Mouse (Mus musculus): ENCODE data around the gene Hs3st1. TPM values are rescaled to one million over a fixed set of nuclear protein-coding genes. Genes with fewer than 3 reads are reported as not detected.
"Not testable (repeated sequence)": the region's sequence is repeated elsewhere in the genome, so short reads cannot be mapped to it uniquely, and the experiment has no call there.

Hs3st1 gene
- polyA plus RNA-seq (2015; fragmentation: Nextera tagmentation; extraction: Ambion mirVana), result 33.4 and 38.4 TPM in 2 replicates

GRCm38 (mm10) chr5:39755375-39755774 lies at the start of gene Hs3st1:
Gene Hs3st1, minus strand, starts transcription at chr5:39755475.
- H3K27ac ChIP-seq (ENCODE audit: low read length); ATAC-seq; H3K4me1 ChIP-seq (ENCODE audit: control insufficient read depth, insufficient read depth, low read length); H3K4me2 ChIP-seq (ENCODE audit: low read length); H3K9ac ChIP-seq (ENCODE audit: low read depth, low read length); H3K4me3 ChIP-seq (ENCODE audit: low read depth, low read length); H3K9me3 ChIP-seq (replicated peaks; ENCODE audit: control insufficient read depth, low read length, poor library complexity, severe bottlenecking); H3K27me3 ChIP-seq (ENCODE audit: control insufficient read depth, insufficient read depth, low read depth, low read length); H3K36me3 ChIP-seq (ENCODE audit: control insufficient read depth, insufficient read depth, low read length): not testable (repeated sequence)
- 95% methylated on average over 15 of the region's 15 CpGs for WGBS

GRCm38 (mm10) chr5:39804663-39805062 lies 49.4 kb upstream of the Hs3st1 start:
- H3K4me3 ChIP-seq (ENCODE audit: low read depth, low read length), result no peak overlapping the region
- no peaks in the 10 kb centered on the region for H3K27me3 ChIP-seq (ENCODE audit: control insufficient read depth, insufficient read depth, low read depth, low read length)
- H3K27ac ChIP-seq (ENCODE audit: low read length), result no peak overlapping the region
- H3K4me1 ChIP-seq (ENCODE audit: control insufficient read depth, insufficient read depth, low read length), result no peaks in the 10 kb centered on the region
- no peak overlapping the region for H3K4me2 ChIP-seq (ENCODE audit: low read length)
- 89% methylated on average over 5 of the region's 5 CpGs for WGBS
- no peak for ATAC-seq
- no peak overlapping the region for H3K9ac ChIP-seq (ENCODE audit: low read depth, low read length)
- H3K9me3 ChIP-seq (replicated peaks; ENCODE audit: control insufficient read depth, low read length, poor library complexity, severe bottlenecking), result no peaks in the 10 kb centered on the region
- H3K36me3 ChIP-seq (ENCODE audit: control insufficient read depth, insufficient read depth, low read length), result no peaks in the 10 kb centered on the region

- Histone ChIP-seq H3K4me3 (ENCODE audit: low read depth, low read length) (no peak overlapping the region), H3K27me3 (ENCODE audit: control insufficient read depth, insufficient read depth, low read depth, low read length) (no peaks in the 10 kb centered on the region), H3K27ac (ENCODE audit: low read length) (no peak overlapping the region), H3K9ac (ENCODE audit: low read depth, low read length) (no peak overlapping the region), H3K4me1 (ENCODE audit: control insufficient read depth, insufficient read depth, low read length) (no peaks in the 10 kb centered on the region), H3K9me3 (replicated peaks; ENCODE audit: control insufficient read depth, low read length, poor library complexity, severe bottlenecking) (no peaks in the 10 kb centered on the region), H3K4me2 (ENCODE audit: low read length) (no peak overlapping the region), H3K36me3 (ENCODE audit: control insufficient read depth, insufficient read depth, low read length) (no peaks in the 10 kb centered on the region)
- no peak for ATAC-seq
- 78% methylated on average over 3 of the region's 3 CpGs for WGBS
These were observed 48.7 kb upstream of the Hs3st1 start for GRCm38 (mm10) chr5:39803941-39804340.

- no peaks in the 10 kb centered on the region for H3K36me3 ChIP-seq (ENCODE audit: control insufficient read depth, insufficient read depth, low read length)
- no peak overlapping the region for H3K27ac ChIP-seq (ENCODE audit: low read length)
- H3K27me3 ChIP-seq (ENCODE audit: control insufficient read depth, insufficient read depth, low read depth, low read length), result no peaks in the 10 kb centered on the region
- no peak overlapping the region for H3K4me3 ChIP-seq (ENCODE audit: low read depth, low read length)
- H3K9ac ChIP-seq (ENCODE audit: low read depth, low read length), result no peak overlapping the region
- H3K4me2 ChIP-seq (ENCODE audit: low read length), result no peak overlapping the region
- H3K9me3 ChIP-seq (replicated peaks; ENCODE audit: control insufficient read depth, low read length, poor library complexity, severe bottlenecking), result no peaks in the 10 kb centered on the region
- no peak for ATAC-seq
- no peaks in the 10 kb centered on the region for H3K4me1 ChIP-seq (ENCODE audit: control insufficient read depth, insufficient read depth, low read length)
- WGBS, result 69% methylated on average over 3 of the region's 3 CpGs
These were observed 48.2 kb upstream of the Hs3st1 start for GRCm38 (mm10) chr5:39803457-39803856.

- no peak overlapping the region for H3K9ac ChIP-seq (ENCODE audit: low read depth, low read length)
- no peaks in the 10 kb centered on the region for H3K27me3 ChIP-seq (ENCODE audit: control insufficient read depth, insufficient read depth, low read depth, low read length)
- no peak for ATAC-seq
- H3K4me1 ChIP-seq (ENCODE audit: control insufficient read depth, insufficient read depth, low read length), result no peaks in the 10 kb centered on the region
- H3K9me3 ChIP-seq (replicated peaks; ENCODE audit: control insufficient read depth, low read length, poor library complexity, severe bottlenecking), result no peaks in the 10 kb centered on the region
- no peak overlapping the region for H3K27ac ChIP-seq (ENCODE audit: low read length)
- H3K4me3 ChIP-seq (ENCODE audit: low read depth, low read length), result no peak overlapping the region
- 52% methylated on average over 3 of the region's 3 CpGs for WGBS
- H3K4me2 ChIP-seq (ENCODE audit: low read length), result no peak overlapping the region
- H3K36me3 ChIP-seq (ENCODE audit: control insufficient read depth, insufficient read depth, low read length), result no peaks in the 10 kb centered on the region
These were observed 46.8 kb upstream of the Hs3st1 start for GRCm38 (mm10) chr5:39802110-39802509.

- Histone ChIP-seq H3K4me1 (ENCODE audit: control insufficient read depth, insufficient read depth, low read length) (no peaks in the 10 kb centered on the region), H3K4me3 (ENCODE audit: low read depth, low read length) (no peak overlapping the region), H3K9me3 (replicated peaks; ENCODE audit: control insufficient read depth, low read length, poor library complexity, severe bottlenecking) (no peaks in the 10 kb centered on the region), H3K27ac (ENCODE audit: low read length) (no peak overlapping the region), H3K4me2 (ENCODE audit: low read length) (no peak overlapping the region), H3K27me3 (ENCODE audit: control insufficient read depth, insufficient read depth, low read depth, low read length) (no peaks in the 10 kb centered on the region), H3K9ac (ENCODE audit: low read depth, low read length) (no peak overlapping the region), H3K36me3 (ENCODE audit: control insufficient read depth, insufficient read depth, low read length) (no peaks in the 10 kb centered on the region)
- WGBS, result 82% methylated on average over 7 of the region's 7 CpGs
- ATAC-seq, result no peak
These were observed 21.9 kb upstream of the Hs3st1 start for GRCm38 (mm10) chr5:39777094-39777710.

GRCm38 (mm10) chr5:39771680-39772348 lies 16.5 kb upstream of the Hs3st1 start:
- no peak overlapping the region for H3K4me2 ChIP-seq (ENCODE audit: low read length)
- H3K9me3 ChIP-seq (replicated peaks; ENCODE audit: control insufficient read depth, low read length, poor library complexity, severe bottlenecking), result no peaks in the 10 kb centered on the region
- H3K9ac ChIP-seq (ENCODE audit: low read depth, low read length), result no peak overlapping the region
- ATAC-seq, result no peak
- H3K36me3 ChIP-seq (ENCODE audit: control insufficient read depth, insufficient read depth, low read length), result no peaks in the 10 kb centered on the region
- H3K4me1 ChIP-seq (ENCODE audit: control insufficient read depth, insufficient read depth, low read length), result no peaks in the 10 kb centered on the region
- no peak overlapping the region for H3K27ac ChIP-seq (ENCODE audit: low read length)
- no peak overlapping the region for H3K4me3 ChIP-seq (ENCODE audit: low read depth, low read length)
- WGBS, result 11% methylated on average over 5 of the region's 5 CpGs
- H3K27me3 ChIP-seq (ENCODE audit: control insufficient read depth, insufficient read depth, low read depth, low read length), result no peaks in the 10 kb centered on the region

GRCm38 (mm10) chr5:39761682-39762456 lies 6.6 kb upstream of the Hs3st1 start:
- Histone ChIP-seq H3K36me3 (ENCODE audit: control insufficient read depth, insufficient read depth, low read length) (no peaks in the 10 kb centered on the region), H3K4me3 (ENCODE audit: low read depth, low read length) (no peak overlapping the region), H3K9ac (ENCODE audit: low read depth, low read length) (no peak overlapping the region), H3K9me3 (replicated peaks; ENCODE audit: control insufficient read depth, low read length, poor library complexity, severe bottlenecking) (no peaks in the 10 kb centered on the region), H3K4me1 (ENCODE audit: control insufficient read depth, insufficient read depth, low read length) (no peaks in the 10 kb centered on the region), H3K27me3 (ENCODE audit: control insufficient read depth, insufficient read depth, low read depth, low read length) (no peaks in the 10 kb centered on the region), H3K4me2 (ENCODE audit: low read length) (no peak overlapping the region), H3K27ac (ENCODE audit: low read length) (no peak overlapping the region)
- WGBS, result 91% methylated on average over 8 of the region's 8 CpGs
- ATAC-seq, result no peak

GRCm38 (mm10) chr5:39758890-39759475 lies 3.7 kb upstream of the Hs3st1 start:
- H3K27ac ChIP-seq (ENCODE audit: low read length), result no peak overlapping the region
- H3K9ac ChIP-seq (ENCODE audit: low read depth, low read length), result no peak overlapping the region
- H3K4me1 ChIP-seq (ENCODE audit: control insufficient read depth, insufficient read depth, low read length), result no peaks in the 10 kb centered on the region
- WGBS, result 67% methylated on average over 2 of the region's 2 CpGs
- H3K4me3 ChIP-seq (ENCODE audit: low read depth, low read length), result no peak overlapping the region
- H3K9me3 ChIP-seq (replicated peaks; ENCODE audit: control insufficient read depth, low read length, poor library complexity, severe bottlenecking), result no peaks in the 10 kb centered on the region
- H3K27me3 ChIP-seq (ENCODE audit: control insufficient read depth, insufficient read depth, low read depth, low read length), result no peaks in the 10 kb centered on the region
- no peaks in the 10 kb centered on the region for H3K36me3 ChIP-seq (ENCODE audit: control insufficient read depth, insufficient read depth, low read length)
- no peak overlapping the region for H3K4me2 ChIP-seq (ENCODE audit: low read length)
- no peak for ATAC-seq
